Mouse (Mus musculus): ENCODE data around the gene Olfr358.

The Olfr358 gene

DNA sequence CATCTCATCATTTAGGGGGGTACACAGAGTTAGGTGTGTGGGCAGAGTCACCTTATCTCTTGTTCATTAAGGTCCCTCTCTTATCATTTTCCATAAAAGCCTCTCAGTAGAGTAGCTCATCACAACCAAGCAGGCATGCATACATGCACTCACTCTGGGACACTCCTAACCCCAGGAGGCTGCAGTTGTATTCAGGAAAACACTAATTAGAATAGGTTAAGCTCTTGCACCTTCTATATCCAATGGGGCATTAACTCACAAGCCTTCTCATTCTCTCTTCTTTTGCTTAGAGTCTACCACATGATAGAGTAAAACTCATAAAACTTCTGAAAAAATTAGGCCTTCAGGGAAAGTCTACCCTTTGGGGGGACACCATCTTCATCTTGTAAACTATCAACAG lies at the start of gene Olfr358:
Olfr358 (minus strand) TSS at position 101 of the 400 bp plus-strand sequence.
- DNase-seq (ENCODE audit: extremely low spot score): no peak

DNA sequence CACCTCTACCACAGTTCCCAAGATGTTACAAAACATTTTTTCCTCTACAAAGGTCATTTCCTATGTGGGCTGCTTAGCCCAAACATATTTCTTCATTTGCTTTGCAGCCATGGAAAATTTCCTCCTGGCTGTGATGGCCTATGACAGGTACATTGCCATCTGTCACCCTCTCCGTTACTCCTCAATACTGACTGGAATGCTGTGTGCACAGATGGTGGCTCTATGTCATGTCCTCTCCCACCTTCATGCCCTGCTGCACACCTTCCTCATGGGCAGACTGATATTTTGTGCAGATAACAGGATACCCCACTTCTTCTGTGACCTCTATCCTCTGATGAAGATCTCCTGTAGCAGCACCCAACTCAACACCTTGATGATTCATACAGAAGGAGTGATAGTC lies 12.1 kb downstream of the Olfr358 start:
- no peak for DNase-seq (ENCODE audit: extremely low spot score)

DNA sequence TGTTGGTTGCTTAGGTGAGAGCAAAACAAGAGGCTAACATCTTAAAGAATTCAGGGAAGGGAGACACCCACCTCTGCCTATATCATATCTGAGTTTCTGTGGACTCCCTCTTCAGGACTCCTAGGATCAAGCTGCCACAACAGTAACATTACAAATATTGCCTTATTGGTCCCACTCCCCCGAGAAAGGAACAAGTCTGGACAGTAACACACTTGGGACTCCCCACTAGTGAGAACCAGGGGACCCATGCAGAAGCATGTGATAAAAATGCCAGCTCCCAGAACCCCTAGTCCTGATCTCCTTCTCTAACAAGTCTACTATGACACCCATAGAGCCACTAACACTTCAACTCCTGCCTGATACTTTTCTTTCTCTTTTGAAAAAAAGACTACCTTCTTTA lies 15.6 kb downstream of the Olfr358 start, which contains the start of gene Olfr357:
Olfr357 (plus strand) TSS at position 301 of the 400 bp plus-strand sequence.
- DNase-seq (ENCODE audit: extremely low spot score): no peak
